Mouse (Mus musculus) forebrain, embryonic 15.5 days (tissue): Measurements from ENCODE around the gene Hs6st3. TPM values are rescaled to one million over a fixed set of nuclear protein-coding genes. Genes with fewer than 3 reads are reported as not detected.
A peak's percentile ranks its signal among the peaks of the same experiment; 100 is the strongest.
"Not testable (repeated sequence)": the region's sequence is repeated elsewhere in the genome, so short reads cannot be mapped to it uniquely, and the experiment has no call there.

Experiments used
- ATAC-seq: fragments of 200-750 bp; cut with Nextera tagmentation; replicated peaks from 2 replicates; pipeline ENCODE4 v1.8.0; 2017; ENCODE audit warnings: mild to moderate bottlenecking, moderate TSS enrichment, moderate library complexity
- H3K27ac ChIP-seq: fragments of 300-500 bp; sonication (generic); replicated peaks from 2 replicates; pipeline ENCODE4 v1.5.1; 2015; ENCODE audit warnings: mild to moderate bottlenecking, inconsistent platforms
- H3K27me3 ChIP-seq: fragments of 300-500 bp; sonication (generic); 2 replicates; pipeline ENCODE4 v1.6.1; 2015; ENCODE audit warnings: inconsistent platforms
- H3K36me3 ChIP-seq: fragments of 300-500 bp; sonication (generic); 2 replicates; pipeline ENCODE4 v1.6.1; 2015; ENCODE audit warnings: mild to moderate bottlenecking, inconsistent platforms
- H3K4me1 ChIP-seq: fragments of 300-500 bp; sonication (generic); 2 replicates; pipeline ENCODE4 v1.6.1; 2015; ENCODE audit warnings: inconsistent platforms
- H3K4me2 ChIP-seq: fragments of 300-500 bp; sonication (generic); replicated peaks from 2 replicates; pipeline ENCODE4 v1.6.1; 2015; ENCODE audit warnings: mild to moderate bottlenecking, inconsistent platforms
- H3K4me3 ChIP-seq: fragments of 300-500 bp; sonication (generic); 2 replicates; pipeline ENCODE4 v1.5.1; 2015; ENCODE audit warnings: mild to moderate bottlenecking, inconsistent platforms
- H3K9ac ChIP-seq: fragments of 300-500 bp; sonication (generic); replicated peaks from 2 replicates; pipeline ENCODE4 v1.6.1; 2015; ENCODE audit warnings: mild to moderate bottlenecking, inconsistent platforms
- H3K9me3 ChIP-seq: fragments of 300-500 bp; sonication (generic); 2 replicates; pipeline ENCODE4 v1.6.1; 2016; ENCODE audit warnings: inconsistent platforms
- WGBS: fragments of 180-500 bp; shearing (Covaris S2); methylation state at CpG from one replicate; pipeline ENCODE4 v1.1.7; 2015; ENCODE audit warnings: mixed read lengths; 5-methylcytosine and 5-hydroxymethylcytosine counted together
- polyA plus RNA-seq: library from polyadenylated mRNA; unstranded; fragments of >200 nt; fragmentation: Nextera tagmentation; extraction: Ambion mirVana; gene quantifications from 2 replicates; pipeline ENCODE4 v1.2.1, GENCODE M21; 2015

Hs6st3 gene
- polyA plus RNA-seq, 1 experiment from 2014 or later: 1.4 TPM

DNA sequence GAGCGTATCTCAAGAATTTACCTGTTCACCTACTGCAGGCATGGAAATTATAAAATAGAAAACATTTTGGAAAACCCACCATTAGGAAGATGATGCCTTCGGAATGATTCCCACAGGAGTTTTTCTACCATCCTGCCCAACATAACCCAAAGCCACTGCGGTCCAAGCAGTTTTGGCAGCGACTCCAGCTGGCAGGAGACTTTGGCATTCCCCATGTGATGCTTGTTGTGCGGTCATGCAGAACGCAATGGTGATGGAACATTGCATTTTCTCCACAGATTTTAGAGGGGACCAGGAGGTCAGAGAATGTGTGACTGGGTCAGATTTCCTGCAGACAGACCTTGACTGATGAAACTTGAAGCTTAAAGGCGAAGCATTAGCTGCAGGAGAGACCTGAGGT lies 118.9 kb downstream of the Hs6st3 start:
- Histone ChIP-seq H3K36me3 (no peaks in the 10 kb centered on the region), H3K27ac (no peak overlapping the region), H3K9me3 (no peaks in the 10 kb centered on the region), H3K9ac (no peak overlapping the region), H3K4me2 (no peak overlapping the region), H3K27me3 (no peaks in the 10 kb centered on the region), H3K4me3 (no peak overlapping the region), H3K4me1 (no peaks in the 10 kb centered on the region)
- ATAC-seq: no peak
- WGBS: 84% methylated on average over 7 of the region's 7 CpGs

GRCm38 (mm10) chr14:119260176-119260962 lies 122.2 kb downstream of the Hs6st3 start:
- H3K27ac ChIP-seq: no peak overlapping the region
- no peak; the same call in 1 of the 2 replicates for ATAC-seq
- WGBS: 79% methylated on average over 14 of the region's 14 CpGs
- no peak overlapping the region for H3K4me3 ChIP-seq
- H3K27me3 ChIP-seq: no peaks in the 10 kb centered on the region
- no peak overlapping the region for H3K4me2 ChIP-seq
- H3K36me3 ChIP-seq: no peaks in the 10 kb centered on the region
- H3K9me3 ChIP-seq: no peaks in the 10 kb centered on the region
- H3K4me1 ChIP-seq: no peaks in the 10 kb centered on the region
- H3K9ac ChIP-seq: no peak overlapping the region

- no peaks in the 10 kb centered on the region for H3K36me3 ChIP-seq
- no peaks in the 10 kb centered on the region for H3K27me3 ChIP-seq
- H3K4me3 ChIP-seq: no peak overlapping the region
- H3K27ac ChIP-seq: no peak overlapping the region
- no peak overlapping the region for H3K9ac ChIP-seq
- H3K4me2 ChIP-seq: no peak overlapping the region
- no peaks in the 10 kb centered on the region for H3K9me3 ChIP-seq
- ATAC-seq: no peak
- 84% methylated on average over 7 of the region's 7 CpGs for WGBS
- H3K4me1 ChIP-seq: no peaks in the 10 kb centered on the region
Observed at GRCm38 (mm10) chr14:119266334-119266733, 128.2 kb downstream of the Hs6st3 start.

DNA sequence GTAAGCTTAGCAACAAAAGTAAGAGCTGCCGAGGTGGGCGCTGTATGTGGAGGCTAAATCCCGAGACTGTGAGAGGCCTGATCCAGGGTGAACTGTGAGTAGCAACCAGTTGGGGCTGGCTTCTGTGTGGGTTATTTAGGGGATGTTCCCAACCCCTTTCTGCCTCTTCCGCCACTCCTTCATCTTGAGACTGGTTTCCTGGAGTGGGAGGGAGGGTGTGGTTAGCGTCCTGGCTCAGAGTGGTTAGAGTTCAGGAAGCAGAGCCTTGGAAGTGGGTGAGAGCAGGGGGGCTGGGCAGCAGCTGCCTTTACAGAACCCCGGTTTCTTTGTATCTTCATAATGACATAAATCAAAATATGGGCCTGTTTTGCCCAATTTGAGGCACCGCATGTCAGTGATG lies 134.9 kb downstream of the Hs6st3 start:
- no peaks in the 10 kb centered on the region for H3K9me3 ChIP-seq
- H3K27me3 ChIP-seq: no peaks in the 10 kb centered on the region
- no peak overlapping the region for H3K9ac ChIP-seq
- H3K4me3 ChIP-seq: no peak overlapping the region
- no peaks in the 10 kb centered on the region for H3K36me3 ChIP-seq
- H3K27ac ChIP-seq: no peak overlapping the region
- no peak overlapping the region for H3K4me2 ChIP-seq
- no peak for ATAC-seq
- H3K4me1 ChIP-seq: no peaks in the 10 kb centered on the region
- 84% methylated on average over 7 of the region's 7 CpGs for WGBS

- not testable (repeated sequence) for H3K27me3 ChIP-seq, ATAC-seq, H3K9me3 ChIP-seq, H3K4me1 ChIP-seq, H3K36me3 ChIP-seq, H3K27ac ChIP-seq, H3K9ac ChIP-seq, H3K4me3 ChIP-seq, H3K4me2 ChIP-seq
- WGBS: 87% methylated on average over 15 of the region's 15 CpGs
Observed at GRCm38 (mm10) chr14:119278156-119278555, 140.0 kb downstream of the Hs6st3 start.

DNA sequence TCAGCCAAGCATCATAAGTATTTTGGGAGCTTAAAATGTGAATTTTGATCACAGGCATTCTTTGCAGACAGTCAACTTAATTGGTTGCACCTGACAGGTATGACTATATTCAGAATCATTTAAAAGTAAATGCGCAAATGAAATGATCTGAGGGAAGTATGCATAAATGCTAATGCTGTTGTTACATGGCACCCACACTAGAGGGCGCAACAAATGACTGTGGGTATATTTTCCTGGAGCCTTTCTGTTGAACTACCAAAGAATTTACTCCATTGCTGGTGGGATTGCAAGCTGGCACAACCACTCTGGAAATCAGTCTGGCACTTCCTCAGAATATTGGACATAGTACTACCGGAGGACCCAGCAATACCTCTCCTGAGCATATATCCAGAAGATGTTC lies 145.8 kb downstream of the Hs6st3 start:
- Histone ChIP-seq H3K9me3 (no peaks in the 10 kb centered on the region), H3K4me3 (no peak overlapping the region), H3K9ac (no peak overlapping the region), H3K36me3 (no peaks in the 10 kb centered on the region), H3K4me2 (no peak overlapping the region), H3K4me1 (no peaks in the 10 kb centered on the region), H3K27me3 (no peaks in the 10 kb centered on the region), H3K27ac (no peak overlapping the region)
- no peak for ATAC-seq
- WGBS: 84% methylated on average over 3 of the region's 3 CpGs

DNA sequence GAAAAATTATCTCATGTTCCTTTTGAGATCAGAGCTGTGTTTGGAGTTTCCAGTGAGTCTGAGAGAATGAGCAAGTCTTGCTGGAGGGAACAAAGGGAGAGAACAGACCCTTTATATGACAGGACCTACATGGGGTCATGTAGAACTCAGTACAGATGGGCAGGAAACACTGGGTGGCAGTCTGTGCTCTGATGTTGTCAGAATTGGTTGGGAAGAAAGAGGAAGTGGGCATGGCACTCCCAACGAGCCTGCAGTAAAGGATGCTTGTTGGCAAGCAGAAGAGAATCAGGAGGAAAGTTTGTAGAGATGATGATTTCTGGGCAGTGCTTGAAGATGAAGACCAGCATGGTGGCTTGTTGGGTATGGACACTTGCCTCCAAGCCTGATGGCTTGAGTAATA lies 151.5 kb downstream of the Hs6st3 start:
- Histone ChIP-seq H3K9me3 (no peaks in the 10 kb centered on the region), H3K9ac (no peak overlapping the region), H3K27ac (no peak overlapping the region), H3K4me3 (no peak overlapping the region), H3K36me3 (no peaks in the 10 kb centered on the region), H3K27me3 (no peaks in the 10 kb centered on the region), H3K4me2 (no peak overlapping the region), H3K4me1 (no peaks in the 10 kb centered on the region)
- 71% methylated on average over 1 of the region's 1 CpGs for WGBS
- ATAC-seq: no peak

- Histone ChIP-seq H3K36me3 (no peaks in the 10 kb centered on the region), H3K9ac (no peak overlapping the region), H3K4me1 (no peaks in the 10 kb centered on the region), H3K9me3 (no peaks in the 10 kb centered on the region), H3K27ac (no peak overlapping the region), H3K4me3 (no peak overlapping the region), H3K4me2 (no peak overlapping the region), H3K27me3 (no peaks in the 10 kb centered on the region)
- ATAC-seq: no peak
- 88% methylated on average over 6 of the region's 6 CpGs for WGBS
Observed at GRCm38 (mm10) chr14:119294071-119294470, 155.9 kb downstream of the Hs6st3 start.

- Histone ChIP-seq H3K27me3 (no peaks in the 10 kb centered on the region), H3K4me1 (no peaks in the 10 kb centered on the region), H3K4me3 (no peak overlapping the region), H3K9me3 (no peaks in the 10 kb centered on the region), H3K4me2 (no peak overlapping the region), H3K27ac (no peak overlapping the region), H3K9ac (no peak overlapping the region), H3K36me3 (no peaks in the 10 kb centered on the region)
- no peak for ATAC-seq
- 61% methylated on average over 3 of the region's 3 CpGs for WGBS
Observed at GRCm38 (mm10) chr14:119306461-119306860, 168.3 kb downstream of the Hs6st3 start.

DNA sequence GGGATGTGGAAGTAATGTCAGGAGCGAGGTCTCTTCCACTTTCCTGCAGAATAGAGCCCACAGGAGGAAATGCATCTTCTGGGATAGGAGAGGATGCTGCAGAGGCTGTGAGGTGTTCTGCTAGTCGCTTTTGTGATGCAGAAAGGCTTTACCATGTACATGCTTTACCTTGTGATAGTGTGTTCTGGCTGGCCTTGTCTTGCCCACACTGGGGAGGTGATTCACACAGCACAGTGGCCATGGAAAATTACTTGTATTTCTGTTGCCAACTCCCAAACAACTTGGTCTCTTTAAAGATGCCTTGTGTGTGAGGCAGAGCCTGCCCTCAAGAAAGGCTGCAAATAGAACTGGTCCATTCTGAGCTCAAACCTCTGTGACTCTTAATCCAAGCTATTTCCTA lies 180.2 kb downstream of the Hs6st3 start:
- ATAC-seq: no peak
- Histone ChIP-seq H3K4me3 (no peak overlapping the region), H3K27ac (no peak overlapping the region), H3K4me1 (no peaks in the 10 kb centered on the region), H3K9ac (no peak overlapping the region), H3K9me3 (no peaks in the 10 kb centered on the region), H3K36me3 (no peaks in the 10 kb centered on the region), H3K4me2 (no peak overlapping the region), H3K27me3 (no peaks in the 10 kb centered on the region)
- 96% methylated on average over 2 of the region's 2 CpGs for WGBS

- no peaks in the 10 kb centered on the region for H3K36me3 ChIP-seq
- H3K27ac ChIP-seq: no peak overlapping the region
- 48% methylated on average over 11 of the region's 11 CpGs for WGBS
- no peak for ATAC-seq
- H3K27me3 ChIP-seq: no peaks in the 10 kb centered on the region
- H3K4me3 ChIP-seq: no peak overlapping the region
- H3K4me1 ChIP-seq: no peaks in the 10 kb centered on the region
- H3K9ac ChIP-seq: no peak overlapping the region
- no peak overlapping the region for H3K4me2 ChIP-seq
- H3K9me3 ChIP-seq: no peaks in the 10 kb centered on the region
Observed at GRCm38 (mm10) chr14:119347236-119347635, 209.1 kb downstream of the Hs6st3 start.

- Histone ChIP-seq H3K27ac (no peak overlapping the region), H3K27me3 (no peaks in the 10 kb centered on the region), H3K36me3 (no peaks in the 10 kb centered on the region), H3K4me2 (no peak overlapping the region), H3K9me3 (no peaks in the 10 kb centered on the region), H3K9ac (no peak overlapping the region), H3K4me1 (no peaks in the 10 kb centered on the region), H3K4me3 (no peak overlapping the region)
- 90% methylated on average over 4 of the region's 4 CpGs for WGBS
- no peak for ATAC-seq
Observed at GRCm38 (mm10) chr14:119361414-119361813, 223.3 kb downstream of the Hs6st3 start.

GRCm38 (mm10) chr14:119367866-119368425 lies 229.8 kb downstream of the Hs6st3 start:
- H3K36me3 ChIP-seq: no peaks in the 10 kb centered on the region
- no peak overlapping the region for H3K27ac ChIP-seq
- H3K4me2 ChIP-seq: no peak overlapping the region
- no peak overlapping the region for H3K9ac ChIP-seq
- H3K4me1 ChIP-seq: peaks cover 4% of the 10 kb centered on the region
- no peaks in the 10 kb centered on the region for H3K9me3 ChIP-seq
- H3K27me3 ChIP-seq: no peaks in the 10 kb centered on the region
- ATAC-seq: 0 out of 2 replicates have a peak, but pooled peaks have one; percentile 35
- H3K4me3 ChIP-seq: no peak overlapping the region
- WGBS: 34% methylated on average over 3 of the region's 3 CpGs
